Mouse (Mus musculus) frontal cortex, adult (tissue): ENCODE data around the gene Cd5.

ENCODE experiments used
- ATAC-seq: cut with Nextera tagmentation; 2 replicates; pipeline ENCODE4 v1.9.2; 2017; ENCODE audit warnings: mild to moderate bottlenecking, moderate library complexity, mixed read lengths; ENCODE audit not compliant: low TSS enrichment

Cd5 gene

DNA sequence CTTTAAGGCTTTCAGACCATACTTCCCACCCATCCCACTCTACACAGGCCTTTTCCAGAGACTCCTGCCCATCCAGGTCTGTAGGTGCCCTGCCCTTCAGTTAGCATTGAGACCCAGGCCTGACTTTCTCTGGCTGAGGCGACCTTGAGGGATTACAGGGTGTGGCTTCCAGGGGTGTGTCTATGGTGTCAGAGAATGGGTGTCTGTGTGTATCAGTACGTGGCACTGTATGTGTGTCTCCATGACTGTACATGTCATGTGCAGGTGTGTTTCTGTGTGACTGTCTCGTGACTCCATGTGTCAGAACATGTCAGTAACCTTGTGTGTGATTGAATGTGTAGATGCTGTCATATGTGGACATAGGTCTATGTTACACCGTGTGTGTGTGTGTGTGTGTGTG lies 67.5 kb downstream of the Cd5 start:
- no peak for ATAC-seq
